ENCODE assay signal across 33 mouse cellular contexts in genomic region chr6:62264525-62264924, GRCm38 (mm10).
"Had no signal": no experiment of that assay in that cellular context is flagged by ENCODE, and none has a peak within 500 bp of the region (broad histone marks: within the 10 kb centered on the region; RNA-seq: fewer than 3 reads in every experiment).

No protein-coding gene starts in this region.

- H3K36me3 ChIP-seq: heart, embryonic 10.5 days; heart, embryonic 12.5 days; heart, embryonic 13.5 days; heart, embryonic 15.5 days; hindbrain, embryonic 10.5 days; hindbrain, embryonic 12.5 days; hindbrain, embryonic 13.5 days; hindbrain, embryonic 15.5 days; kidney, embryonic 15.5 days had no signal

- H3K4me1 ChIP-seq: heart, embryonic 10.5 days; heart, embryonic 12.5 days; heart, embryonic 13.5 days; heart, embryonic 15.5 days; hindbrain, embryonic 10.5 days; hindbrain, embryonic 12.5 days; hindbrain, embryonic 13.5 days; hindbrain, embryonic 15.5 days; kidney, embryonic 15.5 days had no signal

- H3K27ac ChIP-seq: heart, embryonic 10.5 days; heart, embryonic 13.5 days; heart, embryonic 15.5 days; hindbrain, embryonic 10.5 days; hindbrain, embryonic 12.5 days; hindbrain, embryonic 13.5 days; hindbrain, embryonic 14.5 days; hindbrain, embryonic 15.5 days; hindbrain, postnatal 0 days; kidney, embryonic 15.5 days; kidney, postnatal 0 days; layer of hippocampus, adult 2 months; left cerebral cortex, adult 2 months had no signal

- H3K9ac ChIP-seq: heart, embryonic 12.5 days; heart, embryonic 13.5 days; heart, embryonic 15.5 days; hindbrain, embryonic 12.5 days; hindbrain, embryonic 13.5 days; hindbrain, embryonic 14.5 days; hindbrain, embryonic 15.5 days; kidney, embryonic 15.5 days had no signal

- H3K4me2 ChIP-seq: heart, embryonic 11.5 days; heart, embryonic 12.5 days; heart, embryonic 13.5 days; heart, embryonic 15.5 days; hindbrain, embryonic 12.5 days; hindbrain, embryonic 13.5 days; hindbrain, embryonic 14.5 days; hindbrain, embryonic 15.5 days; kidney, embryonic 15.5 days had no signal

- H3K27me3 ChIP-seq: heart, embryonic 12.5 days; heart, embryonic 13.5 days; heart, embryonic 15.5 days; hindbrain, embryonic 12.5 days; hindbrain, embryonic 13.5 days; hindbrain, embryonic 15.5 days; kidney, embryonic 15.5 days had no signal

- H3K4me3 ChIP-seq: heart, embryonic 10.5 days; heart, embryonic 12.5 days; heart, embryonic 13.5 days; heart, embryonic 15.5 days; hindbrain, embryonic 10.5 days; hindbrain, embryonic 12.5 days; hindbrain, embryonic 13.5 days; hindbrain, embryonic 15.5 days; kidney, embryonic 15.5 days; layer of hippocampus, adult 2 months; left cerebral cortex, adult 2 months had no signal

- DNase-seq: heart, postnatal 10 days; heart, postnatal 14 days; heart, postnatal 36 days; heart, postnatal 4 days; kidney, adult 11 months; kidney, adult 18-20 months; kidney, adult 2 months; kidney, adult 8-10 months; kidney, adult 9 months; kidney, postnatal 10 days; kidney, postnatal 14 days; kidney, postnatal 25 days; kidney, postnatal 36 days; kidney, postnatal 4 days; layer of hippocampus, adult 9-11 months; layer of hippocampus, postnatal 36 days had no signal

- ATAC-seq: hindbrain, embryonic 16.5 days; hindbrain, postnatal 0 days; inflammation-experienced regulatory T-cells, adult 6 months had no signal

- H3K9me3 ChIP-seq: heart, embryonic 10.5 days; heart, embryonic 12.5 days; heart, embryonic 13.5 days; heart, embryonic 15.5 days; hindbrain, embryonic 10.5 days; hindbrain, embryonic 12.5 days; hindbrain, embryonic 13.5 days; hindbrain, embryonic 15.5 days; kidney, embryonic 15.5 days had no signal
